In genomic region chr10:102245269-102245668, GRCm38 (mm10) we compare ENCODE assay signal across 23 mouse cellular contexts.
DNase-seq lines count a peak whose midpoint lies in the region; ATAC-seq and TF ChIP-seq lines count a peak whose summit lies in the region.
"Had no signal": no experiment of that assay in that cellular context is flagged by ENCODE, and none has a peak within 500 bp of the region (broad histone marks: within the 10 kb centered on the region; RNA-seq: fewer than 3 reads in every experiment).

No protein-coding gene starts in this region.

- intact Hi-C loops in left cerebral cortex, postnatal 14 days (cut with DNase I) = no loop called here

- H3K4me1 ChIP-seq in hindbrain, embryonic 11.5 days (replicated peaks; ENCODE audit: control insufficient read depth, insufficient read depth, low read length) = no peaks in the 10 kb centered on the region
- no peaks in the 10 kb centered on the region for H3K4me1 ChIP-seq in hindbrain, postnatal 0 days (ENCODE audit: insufficient read depth, low read length)
- no peaks in the 10 kb centered on the region for H3K4me1 ChIP-seq in neural tube, embryonic 12.5 days
- H3K4me1 ChIP-seq: embryonic facial prominence, embryonic 10.5 days; embryonic facial prominence, embryonic 12.5 days had no signal

- H3K36me3 ChIP-seq in hindbrain, embryonic 11.5 days (ENCODE audit: control insufficient read depth, insufficient read depth, low read length) = no peaks in the 10 kb centered on the region
- H3K36me3 ChIP-seq in hindbrain, postnatal 0 days (ENCODE audit: insufficient read depth, low read length) = no peaks in the 10 kb centered on the region
- H3K36me3 ChIP-seq in neural tube, embryonic 12.5 days = no peaks in the 10 kb centered on the region
- H3K36me3 ChIP-seq: embryonic facial prominence, embryonic 10.5 days; embryonic facial prominence, embryonic 12.5 days; forebrain, embryonic 15.5 days; G1E had no signal

- H3K9ac ChIP-seq in hindbrain, embryonic 11.5 days (ENCODE audit: low read depth, low read length) = no peak overlapping the region
- H3K9ac ChIP-seq in hindbrain, postnatal 0 days (replicated peaks; ENCODE audit: low read length) = no peak overlapping the region
- H3K9ac ChIP-seq in neural tube, embryonic 12.5 days = no peak overlapping the region
- H3K9ac ChIP-seq: embryonic facial prominence, embryonic 12.5 days; forebrain, embryonic 13.5 days; forebrain, embryonic 15.5 days had no signal

- ATAC-seq in hindbrain, embryonic 11.5 days (ENCODE audit: low FRiP score) = peak; percentile 9; the same call in 1 of the 2 replicates
- no peak for ATAC-seq in hindbrain, postnatal 0 days
- ATAC-seq in neural tube, embryonic 12.5 days (ENCODE audit: low FRiP score, low read depth) = peak; percentile 53; the same call in 1 of the 2 replicates
- ATAC-seq: activated CD4-positive, CD25-positive, alpha-beta regulatory T cell, adult 4 months; CD4-positive, CD25-positive, alpha-beta regulatory T cell, adult 4 months; Patski had no signal

- no peak for DNase-seq in hindbrain, embryonic 11.5 days (ENCODE audit: low spot score)
- DNase-seq in hindbrain, postnatal 0 days (ENCODE audit: low spot score) = no peak
- DNase-seq in neural tube, embryonic 10.5 days (ENCODE audit: extremely low spot score, low spot score) = no peak
- DNase-seq in mesoderm, embryonic 11.5 days (ENCODE audit: low read depth, low spot score) = peak; percentile 2
- DNase-seq in left cerebral cortex, postnatal 14 days (ENCODE audit: low spot score in 2 of 2) = no peak
- DNase-seq: adrenal gland, adult 8-10 months; adrenal gland, postnatal 14 days; adrenal gland, postnatal 36 days; B cell, adult 2 months; cerebellum, adult 11-12 months; cerebellum, adult 2 months; cerebellum, adult 9-10 months; cerebellum, postnatal 25 days had no signal

- H3K4me2 ChIP-seq in hindbrain, embryonic 11.5 days (replicated peaks; ENCODE audit: low read depth, low read length) = no peak overlapping the region
- no peak overlapping the region for H3K4me2 ChIP-seq in hindbrain, postnatal 0 days (ENCODE audit: low read depth, low read length)
- no peak overlapping the region for H3K4me2 ChIP-seq in neural tube, embryonic 12.5 days (replicated peaks)
- H3K4me2 ChIP-seq: embryonic facial prominence, embryonic 12.5 days; forebrain, embryonic 13.5 days; forebrain, embryonic 15.5 days had no signal

- no peaks in the 10 kb centered on the region for H3K9me3 ChIP-seq in hindbrain, embryonic 11.5 days (ENCODE audit: control insufficient read depth, low read length)
- no peaks in the 10 kb centered on the region for H3K9me3 ChIP-seq in hindbrain, postnatal 0 days (ENCODE audit: low read length)
- H3K9me3 ChIP-seq in neural tube, embryonic 12.5 days = no peaks in the 10 kb centered on the region
- H3K9me3 ChIP-seq: embryonic facial prominence, embryonic 10.5 days; embryonic facial prominence, embryonic 12.5 days; forebrain, embryonic 13.5 days; forebrain, embryonic 15.5 days; G1E had no signal

- H3K4me3 ChIP-seq in hindbrain, embryonic 11.5 days (ENCODE audit: low read depth, low read length) = no peak overlapping the region
- no peak overlapping the region for H3K4me3 ChIP-seq in hindbrain, postnatal 0 days (ENCODE audit: low read length)
- no peak overlapping the region for H3K4me3 ChIP-seq in neural tube, embryonic 12.5 days
- H3K4me3 ChIP-seq: embryonic facial prominence, embryonic 10.5 days; embryonic facial prominence, embryonic 12.5 days; forebrain, embryonic 13.5 days; forebrain, embryonic 15.5 days had no signal

- no peaks in the 10 kb centered on the region for H3K27me3 ChIP-seq in hindbrain, embryonic 11.5 days (ENCODE audit: control insufficient read depth, insufficient read depth, low read length)
- H3K27me3 ChIP-seq in hindbrain, postnatal 0 days (ENCODE audit: insufficient read depth, low read length) = no peaks in the 10 kb centered on the region
- H3K27me3 ChIP-seq in neural tube, embryonic 12.5 days (replicated peaks) = no peaks in the 10 kb centered on the region
- H3K27me3 ChIP-seq: CH12.LX; embryonic facial prominence, embryonic 12.5 days; forebrain, embryonic 13.5 days; forebrain, embryonic 15.5 days; Patski had no signal

- no peak overlapping the region for H3K27ac ChIP-seq in hindbrain, embryonic 11.5 days (ENCODE audit: low read depth, low read length)
- H3K27ac ChIP-seq in hindbrain, postnatal 0 days = no peak overlapping the region
- no peak overlapping the region for H3K27ac ChIP-seq in neural tube, embryonic 12.5 days
- H3K27ac ChIP-seq: embryonic facial prominence, embryonic 10.5 days; embryonic facial prominence, embryonic 12.5 days; forebrain, embryonic 13.5 days; forebrain, embryonic 15.5 days had no signal

- no peak for TF ChIP-seq CTCF in hindbrain, postnatal 0 days (IDR thresholded peaks at IDR 0.05; ENCODE audit: low read depth)

- 87% methylated on average over 9 of the region's 9 CpGs for WGBS in hindbrain, embryonic 11.5 days
- WGBS in hindbrain, postnatal 0 days = 85% methylated on average over 9 of the region's 9 CpGs
- 74% methylated on average over 9 of the region's 9 CpGs for WGBS in neural tube, embryonic 12.5 days
